Mouse (Mus musculus) neural tube, embryonic 11.5 days (tissue): Measurements from ENCODE around the gene Cntd1. TPM values are rescaled to one million over a fixed set of nuclear protein-coding genes. Genes with fewer than 3 reads are reported as not detected.
A peak's percentile ranks its signal among the peaks of the same experiment; 100 is the strongest.

Source experiments
- ATAC-seq: fragments of 200-750 bp; cut with Nextera tagmentation; 2 replicates; pipeline ENCODE4 v1.8.0; 2017; ENCODE audit warnings: moderate number of reproducible peaks, mild to moderate bottlenecking, moderate TSS enrichment, moderate library complexity; ENCODE audit not compliant: insufficient read depth, low FRiP score, low TSS enrichment
- DNase-seq: peaks from one replicate; pipeline ENCODE4 v3.0.0-alpha.2; 2015; ENCODE audit warnings: low spot score
- H3K27ac ChIP-seq: fragments of 300-500 bp; sonication (generic); 2 replicates; pipeline ENCODE4 v1.5.1; 2014; ENCODE audit warnings: low read depth, mild to moderate bottlenecking, low read length
- H3K27me3 ChIP-seq: fragments of 300-500 bp; sonication (generic); 2 replicates; pipeline ENCODE4 v1.6.1; 2014; ENCODE audit warnings: mild to moderate bottlenecking, low read length, mixed read lengths; ENCODE audit not compliant: control insufficient read depth, insufficient read depth
- H3K36me3 ChIP-seq: fragments of 300-500 bp; sonication (generic); 2 replicates; pipeline ENCODE4 v1.6.1; 2014; ENCODE audit warnings: mild to moderate bottlenecking, low read length, moderate library complexity, mixed read lengths; ENCODE audit not compliant: control insufficient read depth, insufficient read depth
- H3K4me1 ChIP-seq: fragments of 300-500 bp; sonication (generic); 2 replicates; pipeline ENCODE4 v1.6.1; 2014; ENCODE audit warnings: low read length, mixed read lengths; ENCODE audit not compliant: control insufficient read depth, insufficient read depth
- H3K4me2 ChIP-seq: fragments of 300-500 bp; sonication (generic); 2 replicates; pipeline ENCODE4 v1.6.1; 2014; ENCODE audit warnings: low read depth, mild to moderate bottlenecking, moderate library complexity
- H3K4me3 ChIP-seq: fragments of 300-500 bp; sonication (generic); 2 replicates; pipeline ENCODE4 v1.5.1; 2014; ENCODE audit warnings: low read depth, low read length
- H3K9ac ChIP-seq: fragments of 300-500 bp; sonication (generic); 2 replicates; pipeline ENCODE4 v1.6.1; 2014; ENCODE audit warnings: mild to moderate bottlenecking, low read length
- H3K9me3 ChIP-seq: fragments of 300-500 bp; sonication (generic); 2 replicates; pipeline ENCODE4 v1.6.1; 2016; ENCODE audit warnings: low read length; ENCODE audit not compliant: control insufficient read depth
- WGBS: fragments of 180-500 bp; shearing (Covaris S2); extraction: QIAGEN DNeasy Blood & Tissue Kit; methylation state at CpG from one replicate; pipeline ENCODE4 v1.1.7; 2014; 5-methylcytosine and 5-hydroxymethylcytosine counted together
- polyA plus RNA-seq: library from polyadenylated mRNA; unstranded; fragments of >200 nt; fragmentation: Nextera tagmentation; extraction: Ambion mirVana; gene quantifications from 2 replicates; pipeline ENCODE4 v1.2.1, GENCODE M21; 2014

The Cntd1 gene
- polyA plus RNA-seq, 1 experiment from 2014 or later: 1.6 TPM

DNA sequence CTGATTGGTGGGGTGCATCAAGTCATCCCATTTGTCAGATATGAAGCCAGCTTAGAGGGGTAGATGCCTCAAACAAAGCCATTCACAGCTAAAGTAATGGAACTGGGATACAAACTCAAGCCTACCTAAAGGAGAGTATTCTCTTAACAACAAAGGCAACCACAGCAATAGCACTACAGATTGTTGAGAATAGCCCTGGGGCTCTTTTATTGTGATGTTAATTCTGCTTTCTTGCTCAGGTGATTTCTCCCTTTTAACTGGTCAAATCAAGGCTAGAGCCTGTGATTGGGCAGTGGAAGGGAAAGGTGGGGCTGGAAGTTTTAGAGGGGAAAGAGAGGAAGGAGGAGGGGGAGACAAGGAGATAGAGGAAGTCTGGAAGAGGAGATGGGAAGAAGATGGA, 44.7 kb upstream of the Cntd1 start:
- H3K9ac ChIP-seq: no peak overlapping the region
- ATAC-seq: no peak
- no peak overlapping the region for H3K4me2 ChIP-seq
- H3K9me3 ChIP-seq: no peaks in the 10 kb centered on the region
- H3K36me3 ChIP-seq: no peaks in the 10 kb centered on the region
- H3K27me3 ChIP-seq: no peaks in the 10 kb centered on the region
- H3K4me1 ChIP-seq: peaks cover 10% of the 10 kb centered on the region
- DNase-seq: no peak
- no peak overlapping the region for H3K4me3 ChIP-seq
- no peak overlapping the region for H3K27ac ChIP-seq

DNA sequence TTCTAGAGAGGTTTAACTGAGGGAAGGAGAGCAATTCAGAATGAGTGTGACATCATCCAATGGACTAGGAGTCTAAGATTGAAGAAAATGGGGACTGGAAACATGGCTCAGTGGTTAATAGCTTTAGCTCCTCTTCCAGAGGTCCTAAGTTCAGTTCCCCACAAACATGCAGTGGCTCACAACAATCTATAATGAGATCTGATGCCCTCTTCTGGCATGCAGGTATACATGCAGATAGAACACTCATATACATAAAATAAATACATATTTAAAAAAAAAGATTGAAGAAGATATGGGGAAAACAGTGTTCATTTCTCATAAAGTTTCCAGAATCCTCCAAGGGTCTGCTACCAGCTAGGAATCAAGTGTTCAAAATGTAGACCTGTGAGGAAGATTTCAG, 43.4 kb upstream of the Cntd1 start:
- H3K9ac ChIP-seq: no peak overlapping the region
- H3K4me3 ChIP-seq: no peak overlapping the region
- H3K36me3 ChIP-seq: no peaks in the 10 kb centered on the region
- no peak for DNase-seq
- no peak overlapping the region for H3K27ac ChIP-seq
- H3K9me3 ChIP-seq: no peaks in the 10 kb centered on the region
- no peak for ATAC-seq
- no peaks in the 10 kb centered on the region for H3K27me3 ChIP-seq
- no peak overlapping the region for H3K4me2 ChIP-seq
- peaks cover 8% of the 10 kb centered on the region; the same call in 1 of the 2 replicates for H3K4me1 ChIP-seq

DNA sequence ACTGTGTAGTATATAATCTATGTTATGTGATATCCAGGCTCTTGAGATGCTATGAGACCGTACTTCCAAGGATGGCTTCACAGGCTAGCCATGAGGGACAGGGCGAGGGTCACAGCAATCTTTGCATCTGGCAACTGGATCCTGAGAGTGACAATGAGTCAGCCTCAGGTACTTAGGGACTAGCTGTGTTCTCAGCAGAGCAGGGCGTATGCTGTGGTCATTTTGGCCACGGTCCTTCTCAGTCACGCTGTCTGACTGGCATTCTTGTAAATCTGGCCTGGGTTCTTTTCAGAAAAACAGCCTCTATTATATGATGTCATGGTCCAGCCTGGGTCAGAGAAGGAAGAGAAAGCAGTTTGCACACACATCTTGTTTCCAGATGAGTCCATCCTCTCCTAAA, 42.0 kb upstream of the Cntd1 start:
- 91% methylated on average over 5 of the region's 5 CpGs for WGBS
- Histone ChIP-seq H3K4me1 (no peaks in the 10 kb centered on the region), H3K9me3 (no peaks in the 10 kb centered on the region), H3K27me3 (no peaks in the 10 kb centered on the region), H3K27ac (no peak overlapping the region), H3K4me3 (no peak overlapping the region), H3K9ac (no peak overlapping the region), H3K4me2 (no peak overlapping the region), H3K36me3 (no peaks in the 10 kb centered on the region)
- DNase-seq (no peak), ATAC-seq (no peak)

DNA sequence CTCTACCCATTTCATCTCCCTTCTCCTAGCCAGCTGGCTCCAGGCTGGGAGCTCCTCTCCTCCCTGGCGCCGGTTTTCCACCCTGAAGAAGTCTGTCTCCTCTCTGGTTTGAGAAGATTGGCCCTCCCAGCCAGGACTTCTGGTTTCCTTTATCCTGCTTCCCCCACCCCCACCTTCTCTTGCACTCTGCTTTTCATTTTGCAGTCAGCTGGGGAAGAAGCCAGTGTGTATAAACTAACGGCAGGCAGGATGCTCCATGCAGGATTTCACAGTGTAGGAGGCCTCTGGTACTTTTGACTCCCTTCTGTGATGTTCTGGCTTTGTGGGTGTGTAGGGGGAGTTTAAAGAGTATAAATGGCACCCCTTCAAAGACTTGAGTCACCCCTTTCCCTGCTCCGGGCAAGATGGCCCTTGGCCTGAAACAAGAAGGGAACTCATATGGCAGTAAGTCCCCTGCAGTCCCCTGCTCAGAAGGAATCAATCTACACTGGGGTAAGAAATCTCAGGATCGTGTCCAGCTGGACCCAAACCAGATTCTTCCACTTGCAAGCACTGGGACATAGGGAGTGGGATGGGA, 40.7 kb upstream of the Cntd1 start:
- no peak for ATAC-seq
- H3K4me2 ChIP-seq: no peak overlapping the region
- no peaks in the 10 kb centered on the region for H3K4me1 ChIP-seq
- no peak overlapping the region for H3K27ac ChIP-seq
- no peak for DNase-seq
- no peak overlapping the region for H3K9ac ChIP-seq
- no peaks in the 10 kb centered on the region for H3K36me3 ChIP-seq
- H3K9me3 ChIP-seq: no peaks in the 10 kb centered on the region
- no peak overlapping the region for H3K4me3 ChIP-seq
- 56% methylated on average over 5 of the region's 5 CpGs for WGBS
- no peaks in the 10 kb centered on the region for H3K27me3 ChIP-seq

DNA sequence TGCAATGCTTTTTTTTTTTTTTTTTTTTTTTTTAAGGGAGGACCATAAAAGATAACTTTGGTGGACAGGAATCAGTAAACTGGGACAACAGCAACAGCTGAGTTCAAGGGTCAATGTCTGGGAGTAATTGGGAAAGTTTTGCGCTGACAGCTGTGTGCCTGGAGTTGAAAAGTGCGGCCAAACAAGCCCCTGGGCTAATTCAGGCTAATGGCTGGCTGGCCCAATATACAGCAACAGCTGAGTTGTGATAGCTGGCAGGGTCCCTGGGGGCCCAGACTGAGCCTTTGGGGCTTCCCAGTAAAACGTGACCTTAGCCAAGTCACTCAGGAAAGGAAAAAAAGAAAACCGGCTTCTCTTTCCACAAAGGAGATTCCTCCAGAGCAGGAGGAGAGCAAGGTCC, 33.7 kb upstream of the Cntd1 start:
- Histone ChIP-seq H3K9ac (no peak overlapping the region), H3K4me3 (no peak overlapping the region), H3K36me3 (no peaks in the 10 kb centered on the region), H3K4me2 (no peak overlapping the region; the same call in 1 of the 2 replicates), H3K27me3 (peaks cover 19% of the 10 kb centered on the region), H3K27ac (no peak overlapping the region), H3K9me3 (no peaks in the 10 kb centered on the region), H3K4me1 (peaks cover 10% of the 10 kb centered on the region)
- ATAC-seq (no peak), DNase-seq (no peak)
- 20% methylated on average over 4 of the region's 4 CpGs for WGBS

DNA sequence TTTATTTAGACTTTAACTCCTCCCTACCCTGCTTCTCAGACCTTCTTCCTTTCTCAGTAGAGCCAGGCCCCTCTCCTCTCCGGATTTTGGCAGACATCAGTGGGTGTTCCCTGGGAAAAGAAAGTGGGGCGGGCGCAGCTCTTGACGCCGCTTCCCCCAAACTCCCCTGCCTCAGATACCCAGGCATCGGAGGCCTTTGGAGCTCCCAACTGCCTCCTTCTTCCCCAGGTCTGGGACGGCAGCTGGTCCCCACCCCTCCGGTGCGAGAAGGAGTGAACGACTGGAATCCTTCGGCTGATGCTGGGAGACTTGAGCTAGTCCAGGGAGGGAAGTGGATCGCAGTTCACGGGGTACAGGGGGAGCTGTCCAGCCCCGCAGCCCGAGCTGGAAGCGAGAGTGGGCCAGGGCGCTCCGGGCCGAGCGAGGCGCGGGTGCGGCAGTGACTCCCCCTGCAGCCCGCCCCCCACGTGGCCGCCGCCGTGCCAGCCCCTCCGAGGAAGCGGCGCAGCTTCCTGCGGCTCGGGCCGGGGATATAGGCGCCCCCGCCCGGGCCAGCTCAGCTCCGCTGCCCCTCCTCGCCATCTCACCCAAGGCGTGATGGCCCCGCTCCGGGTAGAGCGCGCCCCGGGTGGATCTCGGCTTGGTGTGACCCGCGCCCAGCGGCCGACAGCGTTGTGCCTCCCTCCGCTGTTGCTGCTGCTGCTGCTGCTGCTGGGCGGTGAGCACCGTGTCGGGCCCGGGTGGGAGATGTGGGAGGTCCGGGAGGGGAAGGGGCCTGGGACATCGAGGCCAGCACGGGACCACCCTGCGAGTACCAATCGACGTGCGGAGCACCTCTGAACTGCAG, 32.7 kb upstream of the Cntd1 start, which contains the start of gene Ramp2:
Gene Ramp2 (plus strand): TSS at position 174 of the 847 bp plus-strand sequence.
- peak; percentile 57 for DNase-seq
- WGBS: under 1% methylated on average over 62 of the region's 63 CpGs
- 0 out of 2 replicates have a peak within 1 kb of the TSS, but pooled peaks have one; percentile 27 for H3K27ac ChIP-seq
- peak within 1 kb of the TSS; percentile 95 for H3K4me2 ChIP-seq
- ATAC-seq: peak; percentile 55; the same call in 1 of the 2 replicates
- peaks cover 19% of the 10 kb centered on the region for H3K27me3 ChIP-seq
- peak within 1 kb of the TSS; percentile 73 for H3K9ac ChIP-seq
- H3K4me3 ChIP-seq: peak within 1 kb of the TSS; percentile 59
- H3K36me3 ChIP-seq: no peaks in the 10 kb centered on the region
- H3K9me3 ChIP-seq: no peaks in the 10 kb centered on the region
- H3K4me1 ChIP-seq: peaks cover 10% of the 10 kb centered on the region

DNA sequence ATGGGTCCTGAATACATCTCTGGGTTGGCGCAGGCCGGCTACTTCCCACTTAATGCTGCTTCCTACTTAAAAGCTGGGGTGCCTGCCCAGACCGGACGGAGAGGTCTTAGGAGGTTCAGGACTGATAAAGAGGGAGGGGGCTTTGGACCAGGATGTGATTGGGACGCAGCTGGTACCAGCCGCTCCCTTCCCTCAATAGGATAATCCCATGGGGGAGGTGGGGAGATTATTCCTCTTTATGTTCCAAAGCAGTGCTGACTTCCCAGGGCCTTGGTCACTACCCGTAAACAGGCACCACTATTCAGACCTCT, 32.2 kb upstream of the Cntd1 start:
- H3K4me2 ChIP-seq: peak overlapping the region; percentile 95
- 0 out of 2 replicates have a peak overlapping the region, but pooled peaks have one; percentile 27 for H3K27ac ChIP-seq
- DNase-seq (no peak), ATAC-seq (no peak; the same call in 1 of the 2 replicates)
- 9% methylated on average over 7 of the region's 7 CpGs for WGBS
- peaks cover 10% of the 10 kb centered on the region for H3K4me1 ChIP-seq
- H3K9ac ChIP-seq: peak overlapping the region; percentile 73
- peaks cover 19% of the 10 kb centered on the region for H3K27me3 ChIP-seq
- peak overlapping the region; percentile 59 for H3K4me3 ChIP-seq
- H3K9me3 ChIP-seq: no peaks in the 10 kb centered on the region
- H3K36me3 ChIP-seq: no peaks in the 10 kb centered on the region

DNA sequence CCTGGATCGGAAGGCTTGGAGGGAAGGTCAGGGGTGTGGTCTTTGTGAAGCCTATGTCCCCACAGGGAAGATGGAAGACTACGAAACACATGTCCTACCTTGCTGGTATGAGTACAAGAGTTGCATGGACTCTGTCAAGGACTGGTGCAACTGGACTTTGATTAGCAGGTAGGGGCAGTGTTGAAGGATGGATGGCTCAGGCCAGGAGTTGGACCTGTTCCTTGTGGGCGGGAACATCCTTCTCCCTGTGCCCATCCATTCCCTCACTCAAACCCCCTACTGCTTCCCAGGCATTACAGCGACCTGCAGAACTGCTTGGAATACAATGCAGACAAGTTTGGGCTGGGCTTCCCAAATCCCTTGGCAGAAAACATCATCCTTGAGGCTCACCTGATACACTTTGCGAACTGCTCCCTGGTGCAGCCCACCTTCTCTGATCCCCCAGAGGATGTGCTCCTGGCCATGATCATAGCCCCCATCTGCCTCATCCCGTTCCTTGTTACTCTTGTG, 31.2 kb upstream of the Cntd1 start:
- 83% methylated on average over 6 of the region's 6 CpGs for WGBS
- DNase-seq (no peak), ATAC-seq (no peak)
- no peaks in the 10 kb centered on the region for H3K36me3 ChIP-seq
- H3K4me3 ChIP-seq: no peak overlapping the region
- peak overlapping the region; percentile 95; the same call in 1 of the 2 replicates for H3K4me2 ChIP-seq
- peaks cover 19% of the 10 kb centered on the region for H3K27me3 ChIP-seq
- H3K9me3 ChIP-seq: no peaks in the 10 kb centered on the region
- no peak overlapping the region for H3K27ac ChIP-seq
- H3K4me1 ChIP-seq: peaks cover 10% of the 10 kb centered on the region
- H3K9ac ChIP-seq: no peak overlapping the region
